Mouse (Mus musculus) limb, embryonic 13.5 days (tissue): ENCODE data around the gene Tex19.2. TPM values are rescaled to one million over a fixed set of nuclear protein-coding genes. Genes with fewer than 3 reads are reported as not detected.

Experiments
- ATAC-seq: fragments of 200-750 bp; cut with Nextera tagmentation; 2 replicates; pipeline ENCODE4 v1.8.0; 2017; ENCODE audit warnings: low read depth, moderate number of reproducible peaks, moderate TSS enrichment; ENCODE audit not compliant: low FRiP score
- H3K27ac ChIP-seq: fragments of 300-500 bp; sonication (generic); 2 replicates; pipeline ENCODE4 v1.5.1; 2015; ENCODE audit warnings: inconsistent platforms, mild to moderate bottlenecking, moderate library complexity
- H3K27me3 ChIP-seq: fragments of 300-500 bp; sonication (generic); 2 replicates; pipeline ENCODE4 v1.6.1; 2015; ENCODE audit warnings: mild to moderate bottlenecking, inconsistent platforms
- H3K36me3 ChIP-seq: fragments of 300-500 bp; sonication (generic); 2 replicates; pipeline ENCODE4 v1.6.1; 2015; ENCODE audit warnings: inconsistent platforms, mild to moderate bottlenecking, moderate library complexity
- H3K4me1 ChIP-seq: fragments of 300-500 bp; sonication (generic); 2 replicates; pipeline ENCODE4 v1.6.1; 2015; ENCODE audit warnings: inconsistent platforms
- H3K4me2 ChIP-seq: fragments of 300-500 bp; sonication (generic); replicated peaks from 2 replicates; pipeline ENCODE4 v1.6.1; 2015; ENCODE audit warnings: inconsistent platforms, mild to moderate bottlenecking, moderate library complexity
- H3K4me3 ChIP-seq: fragments of 300-500 bp; sonication (generic); 2 replicates; pipeline ENCODE4 v1.5.1; 2015; ENCODE audit warnings: moderate library complexity, mild to moderate bottlenecking, inconsistent platforms
- H3K9ac ChIP-seq: fragments of 300-500 bp; sonication (generic); 2 replicates; pipeline ENCODE4 v1.6.1; 2015; ENCODE audit warnings: mild to moderate bottlenecking, inconsistent platforms
- H3K9me3 ChIP-seq: fragments of 300-500 bp; sonication (generic); 2 replicates; pipeline ENCODE4 v1.6.1; 2016; ENCODE audit warnings: inconsistent platforms
- WGBS: fragments of 180-500 bp; shearing (Covaris S2); methylation state at CpG from one replicate; pipeline ENCODE4 v1.1.7; 2015; 5-methylcytosine and 5-hydroxymethylcytosine counted together
- polyA plus RNA-seq: library from polyadenylated mRNA; unstranded; fragments of >200 nt; fragmentation: Nextera tagmentation; extraction: Ambion mirVana; gene quantifications from 2 replicates; pipeline ENCODE4 v1.2.1, GENCODE M21; 2015

The Tex19.2 gene
- polyA plus RNA-seq, result not detected in 2 replicates

DNA sequence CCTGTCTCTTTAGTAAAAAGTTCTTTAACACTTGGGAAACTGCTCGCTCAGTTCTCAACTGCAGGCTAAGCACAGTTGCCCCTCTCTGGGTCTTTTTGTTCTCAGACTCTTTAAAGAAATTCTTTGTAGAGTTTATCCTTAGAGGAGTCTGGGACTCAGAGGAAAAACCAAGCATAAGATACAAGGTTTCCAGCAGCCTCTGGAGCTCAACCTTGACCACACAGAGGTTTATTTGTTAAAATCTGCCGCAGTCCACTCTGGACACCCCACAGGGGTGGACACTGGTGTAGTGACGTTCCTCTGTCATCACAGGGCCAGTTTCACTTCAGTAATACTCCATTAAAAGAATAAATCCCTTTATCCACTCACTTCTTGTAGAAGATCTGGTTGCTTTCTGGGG lies at the start of gene Tex19.2:
Gene Tex19.2 (minus strand): TSS at position 101 of the 400 bp plus-strand sequence.
- H3K9me3 ChIP-seq, result no peaks in the 10 kb centered on the region
- H3K4me2 ChIP-seq, result no peak within 1 kb of the TSS
- no peaks in the 10 kb centered on the region for H3K4me1 ChIP-seq
- ATAC-seq, result no peak
- no peak within 1 kb of the TSS for H3K9ac ChIP-seq
- H3K27ac ChIP-seq, result no peak within 1 kb of the TSS
- no peaks in the 10 kb centered on the region for H3K36me3 ChIP-seq
- WGBS, result 83% methylated on average over 3 of the region's 3 CpGs
- H3K27me3 ChIP-seq, result no peaks in the 10 kb centered on the region
- H3K4me3 ChIP-seq, result no peak within 1 kb of the TSS

DNA sequence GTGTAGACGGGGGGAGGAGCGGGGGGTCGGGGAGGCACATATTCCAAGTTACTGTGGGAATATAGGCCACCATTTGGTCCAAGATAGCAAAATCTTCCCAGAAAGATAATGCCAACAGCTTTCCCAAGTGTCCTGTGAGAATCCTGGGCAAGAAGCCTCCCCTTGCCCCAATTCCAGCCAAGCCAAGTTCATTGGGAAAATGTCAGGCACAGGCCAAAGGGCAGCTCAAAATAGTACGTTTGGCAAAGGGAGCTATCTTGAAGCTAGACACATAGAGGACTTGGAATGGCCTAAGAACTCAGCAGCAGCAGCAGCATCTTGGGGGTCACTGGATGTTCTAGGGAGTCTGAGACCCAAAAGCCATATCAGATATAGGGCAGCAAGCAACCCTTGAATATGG lies 45.3 kb upstream of the Tex19.2 start:
- no peaks in the 10 kb centered on the region for H3K4me1 ChIP-seq
- H3K9ac ChIP-seq, result no peak overlapping the region
- no peaks in the 10 kb centered on the region for H3K36me3 ChIP-seq
- no peak overlapping the region for H3K4me3 ChIP-seq
- no peaks in the 10 kb centered on the region for H3K9me3 ChIP-seq
- no peaks in the 10 kb centered on the region for H3K27me3 ChIP-seq
- ATAC-seq, result no peak
- no peak overlapping the region for H3K4me2 ChIP-seq
- no peak overlapping the region for H3K27ac ChIP-seq
- 77% methylated on average over 4 of the region's 4 CpGs for WGBS

DNA sequence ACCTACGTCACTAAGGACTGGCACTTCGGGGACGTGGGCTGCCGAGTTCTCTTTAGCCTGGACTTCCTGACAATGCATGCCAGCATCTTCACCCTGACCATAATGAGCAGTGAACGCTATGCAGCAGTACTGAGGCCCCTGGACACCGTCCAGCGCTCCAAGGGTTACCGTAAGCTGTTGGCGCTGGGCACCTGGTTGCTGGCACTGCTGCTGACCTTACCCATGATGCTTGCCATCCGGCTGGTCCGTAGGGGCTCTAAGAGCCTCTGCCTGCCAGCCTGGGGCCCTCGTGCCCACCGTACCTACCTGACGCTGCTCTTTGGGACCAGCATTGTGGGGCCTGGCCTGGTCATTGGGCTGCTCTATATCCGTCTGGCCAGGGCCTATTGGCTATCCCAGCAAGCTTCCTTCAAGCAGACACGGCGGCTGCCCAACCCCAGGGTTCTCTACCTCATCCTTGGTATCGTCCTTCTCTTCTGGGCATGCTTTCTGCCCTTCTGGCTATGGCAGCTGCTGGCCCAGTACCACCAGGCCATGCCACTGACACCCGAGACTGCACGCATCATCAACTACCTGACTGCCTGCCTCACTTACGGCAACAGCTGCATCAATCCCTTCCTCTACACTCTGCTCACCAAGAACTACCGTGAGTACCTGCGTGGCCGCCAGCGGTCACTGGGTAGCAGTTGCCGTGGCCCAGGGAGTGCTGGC lies 42.3 kb upstream of the Tex19.2 start:
- no peak for ATAC-seq
- WGBS, result 87% methylated on average over 26 of the region's 26 CpGs

DNA sequence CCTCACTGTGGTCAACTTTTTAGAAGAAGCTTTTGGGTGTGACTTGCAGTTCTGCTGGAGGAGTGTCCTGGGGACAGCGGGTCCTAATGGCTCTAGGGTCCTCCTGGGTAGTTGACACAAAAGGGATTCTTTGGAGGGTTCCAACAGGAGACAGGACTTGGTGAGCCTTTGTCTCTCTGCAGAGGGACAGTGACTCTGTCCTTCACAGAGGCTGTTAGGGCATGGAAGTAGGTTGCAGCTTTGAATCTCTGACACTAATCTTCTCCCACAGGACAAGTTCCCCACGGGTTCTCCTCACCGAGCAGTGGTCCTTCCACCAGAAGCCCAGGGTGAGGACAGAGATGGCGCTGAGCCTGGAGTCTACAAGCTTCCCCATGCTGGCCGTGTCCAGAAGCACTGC lies 41.5 kb upstream of the Tex19.2 start, which contains the start of gene Uts2r:
Gene Uts2r (plus strand): TSS at position 301 of the 400 bp plus-strand sequence.
- Histone ChIP-seq H3K4me1 (peaks cover 10% of the 10 kb centered on the region), H3K9me3 (no peaks in the 10 kb centered on the region), H3K4me3 (no peak within 1 kb of the TSS), H3K4me2 (no peak within 1 kb of the TSS), H3K9ac (no peak within 1 kb of the TSS), H3K36me3 (no peaks in the 10 kb centered on the region), H3K27me3 (peaks cover 33% of the 10 kb centered on the region), H3K27ac (no peak within 1 kb of the TSS)
- 89% methylated on average over 5 of the region's 5 CpGs for WGBS
- ATAC-seq, result no peak

More for the DNA sequence above, 42.3 kb upstream of the Tex19.2 start:
- Histone ChIP-seq H3K9ac (no peak overlapping the region), H3K27ac (no peak overlapping the region), H3K4me3 (no peak overlapping the region), H3K36me3 (no peaks in the 10 kb centered on the region), H3K27me3 (peaks cover 25% of the 10 kb centered on the region), H3K9me3 (no peaks in the 10 kb centered on the region), H3K4me2 (no peak overlapping the region), H3K4me1 (peaks cover 10% of the 10 kb centered on the region)

DNA sequence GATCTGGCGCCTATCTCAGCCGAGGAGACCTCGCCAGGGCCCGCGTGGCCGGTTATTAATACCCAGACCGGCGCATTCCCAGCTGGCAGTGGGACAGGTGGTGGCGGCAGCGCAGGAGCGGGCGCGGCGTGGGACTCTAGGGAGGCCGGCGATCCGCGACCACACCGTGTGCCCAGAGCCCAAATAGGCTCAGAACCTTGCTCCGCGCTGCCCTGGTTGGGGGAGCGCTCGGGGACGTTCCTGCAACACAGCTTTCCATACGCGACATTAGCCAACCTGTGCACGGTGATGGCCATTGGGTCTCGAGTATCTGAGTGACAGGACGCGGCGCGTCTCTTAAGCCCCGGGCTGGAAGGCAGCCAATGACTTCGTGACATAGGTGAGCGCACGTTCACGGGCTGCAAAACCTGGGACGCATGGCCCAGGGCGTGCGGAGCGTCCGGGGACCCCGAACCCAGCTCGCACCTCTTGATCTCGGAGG lies 38.0 kb upstream of the Tex19.2 start:
- Histone ChIP-seq H3K36me3 (no peaks in the 10 kb centered on the region), H3K27me3 (peaks cover 54% of the 10 kb centered on the region), H3K9me3 (no peaks in the 10 kb centered on the region), H3K4me2 (peak overlapping the region; percentile 71), H3K9ac (peak overlapping the region; percentile 43; the same call in 1 of the 2 replicates), H3K4me3 (peak overlapping the region; percentile 42), H3K4me1 (peaks cover 10% of the 10 kb centered on the region), H3K27ac (no peak overlapping the region)
- peak; percentile 66 for ATAC-seq
- 2% methylated on average over 45 of the region's 45 CpGs for WGBS

DNA sequence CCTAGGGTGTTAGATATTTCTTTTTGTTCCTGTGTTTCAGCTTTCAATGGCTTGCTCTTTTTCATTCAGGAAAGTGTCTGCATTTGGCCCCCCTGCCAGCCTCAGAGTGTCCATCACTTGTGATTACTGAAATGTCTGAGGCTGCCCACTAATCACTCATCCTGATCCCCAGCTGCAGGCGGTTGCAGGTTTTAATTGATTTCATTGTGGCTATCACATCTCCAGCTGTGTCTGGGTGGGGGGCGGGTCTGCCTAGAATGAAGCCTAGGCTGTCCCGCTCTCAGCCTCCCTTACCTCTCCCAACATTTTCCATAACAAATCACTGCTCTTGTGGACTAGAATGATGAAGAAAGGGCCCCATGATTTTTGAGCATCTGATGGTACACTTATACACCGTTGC lies 35.7 kb upstream of the Tex19.2 start:
- H3K4me3 ChIP-seq, result no peak overlapping the region
- no peak overlapping the region for H3K4me2 ChIP-seq
- H3K27ac ChIP-seq, result no peak overlapping the region
- no peak overlapping the region for H3K9ac ChIP-seq
- ATAC-seq, result no peak
- 46% methylated on average over 4 of the region's 4 CpGs for WGBS
- H3K27me3 ChIP-seq, result peaks cover 54% of the 10 kb centered on the region
- H3K36me3 ChIP-seq, result no peaks in the 10 kb centered on the region
- peaks cover 10% of the 10 kb centered on the region for H3K4me1 ChIP-seq
- no peaks in the 10 kb centered on the region for H3K9me3 ChIP-seq

DNA sequence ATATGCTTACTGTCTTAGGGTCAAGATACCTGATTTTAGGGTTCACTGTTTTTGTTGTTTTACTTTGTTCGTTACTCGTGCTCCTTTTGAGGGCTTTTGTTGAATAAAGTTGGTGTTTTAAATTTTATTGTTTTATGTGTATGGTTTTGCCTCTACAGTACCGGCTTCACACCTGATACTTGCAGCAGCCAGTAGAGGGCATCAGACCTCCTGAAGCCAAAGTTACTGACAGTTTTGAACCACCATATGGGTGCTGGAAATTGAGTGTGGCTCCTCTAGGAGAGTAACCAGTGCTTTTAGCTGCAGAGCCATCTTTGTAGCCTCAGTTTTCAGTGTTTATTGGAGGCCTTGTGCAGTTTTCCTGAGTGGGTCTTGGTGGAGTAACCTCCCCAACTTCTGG lies 29.7 kb upstream of the Tex19.2 start:
- Histone ChIP-seq H3K4me1 (no peaks in the 10 kb centered on the region), H3K36me3 (no peaks in the 10 kb centered on the region), H3K4me2 (no peak overlapping the region), H3K9ac (no peak overlapping the region), H3K9me3 (no peaks in the 10 kb centered on the region), H3K27ac (no peak overlapping the region), H3K4me3 (no peak overlapping the region), H3K27me3 (0 out of 2 replicates have a peak, but pooled peaks cover 4% of the 10 kb centered on the region)
- ATAC-seq, result no peak
- 78% methylated on average over 3 of the region's 3 CpGs for WGBS

DNA sequence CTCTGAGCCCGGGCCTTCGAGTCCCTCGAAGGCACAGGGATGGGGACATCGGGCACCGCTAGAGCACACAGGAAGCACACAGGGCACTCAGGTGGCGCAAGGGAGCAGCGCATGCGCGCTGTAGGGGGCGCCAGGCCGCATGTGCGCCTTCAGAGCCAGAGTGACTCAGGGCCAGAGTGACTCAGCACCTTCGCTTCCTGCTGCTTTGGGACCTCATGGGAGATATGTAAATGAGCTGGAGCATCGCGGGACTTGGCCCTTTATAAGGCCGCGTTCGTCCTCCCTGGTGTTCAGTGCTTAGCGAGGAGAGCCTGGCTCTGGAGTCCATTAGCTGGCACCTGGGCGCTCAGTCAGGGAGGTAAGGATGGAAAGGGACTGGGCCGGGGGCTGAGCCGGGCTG lies 27.4 kb upstream of the Tex19.2 start, which contains the start of gene Tex19.1:
Gene Tex19.1 (plus strand): TSS at position 279 of the 400 bp plus-strand sequence.
- Histone ChIP-seq H3K9me3 (no peaks in the 10 kb centered on the region), H3K4me3 (no peak within 1 kb of the TSS), H3K9ac (no peak within 1 kb of the TSS), H3K4me1 (no peaks in the 10 kb centered on the region), H3K27ac (no peak within 1 kb of the TSS), H3K4me2 (no peak within 1 kb of the TSS), H3K36me3 (no peaks in the 10 kb centered on the region), H3K27me3 (no peaks in the 10 kb centered on the region)
- WGBS, result 88% methylated on average over 22 of the region's 22 CpGs
- ATAC-seq, result no peak

DNA sequence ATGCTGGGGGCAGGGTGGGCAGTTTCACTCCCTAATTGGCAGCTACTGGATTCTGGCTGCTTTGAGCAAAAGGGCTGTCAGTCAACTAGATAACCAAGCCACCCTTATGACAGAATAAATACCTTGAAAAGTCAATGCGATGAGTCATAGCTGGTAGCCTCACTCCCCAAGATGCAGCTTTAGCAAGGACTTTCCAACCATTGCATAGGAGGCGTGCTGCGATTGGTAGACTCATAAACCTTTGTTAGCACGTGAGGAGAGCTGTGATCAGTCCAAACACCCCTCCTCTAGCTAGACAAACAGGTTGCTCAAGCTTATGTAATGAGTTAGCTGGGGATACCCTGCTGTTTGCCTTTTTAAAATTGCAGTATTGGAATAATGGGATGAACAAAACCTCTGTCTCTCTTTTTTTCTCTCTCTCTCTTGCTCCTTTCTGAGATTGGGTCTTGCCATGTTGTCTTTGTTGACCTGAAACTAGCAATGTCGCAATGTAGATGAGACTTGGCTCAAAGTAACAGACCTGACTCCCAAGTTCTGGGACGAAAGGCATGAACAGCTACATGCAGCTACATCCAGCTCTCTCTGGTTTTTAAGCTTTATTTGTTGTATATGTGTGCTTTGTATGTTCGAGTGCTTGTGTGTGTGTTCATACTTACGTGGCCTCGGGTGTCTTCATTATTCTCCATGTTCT lies 25.0 kb upstream of the Tex19.2 start:
- H3K4me3 ChIP-seq, result no peak overlapping the region
- no peaks in the 10 kb centered on the region for H3K27me3 ChIP-seq
- H3K9me3 ChIP-seq, result no peaks in the 10 kb centered on the region
- no peak for ATAC-seq
- H3K4me1 ChIP-seq, result no peaks in the 10 kb centered on the region
- no peak overlapping the region for H3K27ac ChIP-seq
- WGBS, result 78% methylated on average over 9 of the region's 9 CpGs
- H3K9ac ChIP-seq, result no peak overlapping the region
- no peaks in the 10 kb centered on the region for H3K36me3 ChIP-seq
- no peak overlapping the region for H3K4me2 ChIP-seq

DNA sequence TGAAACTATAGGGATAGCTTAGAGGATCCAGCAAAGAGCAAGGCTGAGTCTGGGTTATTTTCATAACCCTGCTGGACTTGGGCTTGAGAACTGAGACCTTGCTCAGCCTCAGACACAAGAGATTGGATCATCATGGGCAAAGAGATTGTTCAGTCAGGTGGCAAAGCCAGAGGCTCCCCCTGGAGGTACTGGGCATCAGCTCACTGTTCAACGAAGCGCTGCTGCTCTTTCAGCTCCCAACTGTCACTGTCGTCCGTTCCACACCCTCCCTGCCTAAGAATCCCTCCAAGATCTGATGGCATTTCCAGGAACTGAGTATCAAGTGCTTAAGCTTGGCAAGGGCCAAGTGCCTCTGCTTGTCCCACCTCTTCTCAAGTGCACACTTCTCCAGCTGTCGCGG lies 20.3 kb upstream of the Tex19.2 start:
- no peak overlapping the region for H3K27ac ChIP-seq
- no peaks in the 10 kb centered on the region for H3K4me1 ChIP-seq
- H3K27me3 ChIP-seq, result no peaks in the 10 kb centered on the region
- no peak for ATAC-seq
- H3K9me3 ChIP-seq, result no peaks in the 10 kb centered on the region
- no peaks in the 10 kb centered on the region for H3K36me3 ChIP-seq
- H3K4me2 ChIP-seq, result no peak overlapping the region
- H3K9ac ChIP-seq, result no peak overlapping the region; the same call in 1 of the 2 replicates
- no peak overlapping the region for H3K4me3 ChIP-seq
- WGBS, result 48% methylated on average over 6 of the region's 6 CpGs

DNA sequence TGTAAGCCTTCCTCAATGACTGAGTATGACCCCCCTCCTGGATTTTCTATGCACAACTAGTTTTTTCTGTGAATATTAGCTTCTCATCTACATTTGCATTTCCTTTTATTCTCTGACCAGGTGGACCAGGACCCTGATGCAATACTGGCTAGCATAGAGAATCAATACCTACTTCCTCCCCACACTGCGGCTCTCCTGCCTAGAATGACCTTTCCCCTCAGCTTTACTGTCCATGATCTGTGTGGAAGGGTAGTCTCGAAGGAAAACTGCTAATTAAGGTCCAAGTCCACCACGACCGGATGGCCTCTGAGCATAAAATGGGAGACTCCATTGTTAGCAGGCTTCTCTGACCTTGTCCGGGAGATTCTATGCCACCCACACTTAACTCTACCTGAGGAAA lies 19.2 kb upstream of the Tex19.2 start:
- no peak overlapping the region for H3K4me2 ChIP-seq
- no peak for ATAC-seq
- WGBS, result 91% methylated on average over 5 of the region's 5 CpGs
- H3K27ac ChIP-seq, result no peak overlapping the region
- no peaks in the 10 kb centered on the region for H3K9me3 ChIP-seq
- no peaks in the 10 kb centered on the region for H3K36me3 ChIP-seq
- no peaks in the 10 kb centered on the region for H3K27me3 ChIP-seq
- no peaks in the 10 kb centered on the region for H3K4me1 ChIP-seq
- no peak overlapping the region for H3K4me3 ChIP-seq
- H3K9ac ChIP-seq, result no peak overlapping the region

DNA sequence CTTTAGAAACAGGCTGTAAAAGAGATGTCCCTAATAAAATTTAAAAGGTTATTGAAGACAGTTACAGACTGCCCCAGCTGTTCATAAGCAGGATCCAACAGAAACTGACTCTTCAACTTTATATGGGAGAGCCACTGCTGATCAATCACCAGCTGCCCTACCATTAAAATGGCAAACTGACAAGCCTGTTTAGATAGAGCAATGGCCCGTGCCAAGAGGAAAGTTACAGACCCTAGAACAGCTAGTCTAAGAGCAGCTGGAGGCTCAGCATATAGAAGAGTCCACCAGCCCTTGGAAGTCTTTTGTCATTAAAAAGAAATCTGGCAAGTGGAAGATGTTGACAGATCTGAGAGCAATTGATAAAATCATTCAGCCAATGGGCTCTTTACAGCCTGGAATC lies 16.1 kb upstream of the Tex19.2 start:
- Histone ChIP-seq H3K27ac (no peak overlapping the region), H3K36me3 (no peaks in the 10 kb centered on the region)

More for the DNA sequence above, 16.1 kb upstream of the Tex19.2 start:
- no peak for ATAC-seq
- H3K9me3 ChIP-seq, result no peaks in the 10 kb centered on the region
- no peaks in the 10 kb centered on the region for H3K4me1 ChIP-seq
- H3K27me3 ChIP-seq, result no peaks in the 10 kb centered on the region
- H3K4me2 ChIP-seq, result no peak overlapping the region
- 45% methylated on average over 1 of the region's 1 CpGs for whole genome bisulfite sequencing
- H3K9ac ChIP-seq, result no peak overlapping the region
- H3K4me3 ChIP-seq, result no peak overlapping the region
